Mouse (Mus musculus) small intestine, adult 2 months (tissue): ENCODE measurements around the gene Pde4dip.

Experiments used
- CTCF ChIP-seq: fragments of 200-500 bp; IDR thresholded peaks from 2 replicates; pipeline ENCODE4 v1.5.1; 2012; ENCODE audit warnings: low read depth, mild to moderate bottlenecking, control low read depth, inconsistent platforms, low read length, moderate library complexity, mixed read lengths; ENCODE audit not compliant: insufficient replicate concordance, insufficient read length; ENCODE audit errors: extremely low read depth
- POLR2A ChIP-seq: fragments of 200-500 bp; IDR thresholded peaks from 2 replicates; pipeline ENCODE4 v1.6.1; 2012; ENCODE audit warnings: low read depth, mild to moderate bottlenecking, control low read depth, inconsistent platforms, low read length, moderate library complexity

DNA sequence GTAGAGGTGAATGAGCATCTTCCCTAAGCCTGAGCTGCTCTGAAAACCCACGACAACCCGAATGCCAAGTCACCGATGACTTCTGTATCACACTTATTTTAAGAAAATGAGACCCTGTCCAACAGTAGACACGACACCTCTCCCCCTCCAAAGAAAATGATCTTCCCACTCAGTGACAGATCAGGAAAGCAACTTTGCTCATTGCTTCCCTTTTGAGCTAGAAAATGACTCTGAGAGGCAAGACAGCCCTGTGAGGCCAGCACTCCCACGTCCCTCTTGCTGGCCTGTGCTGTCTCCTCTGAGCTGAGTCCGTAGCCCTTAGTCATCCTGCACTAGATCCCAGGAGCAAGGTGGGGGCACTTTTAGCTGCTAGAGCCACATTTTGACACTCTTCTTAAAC, 155.9 kb downstream of the Pde4dip start:
- TF ChIP-seq CTCF (no peak), POLR2A (no peak)
